Mouse (Mus musculus) Patski (cell line): Measurements from ENCODE around the gene Ccdc73. TPM values are rescaled to one million over a fixed set of nuclear protein-coding genes. Genes with fewer than 3 reads are reported as not detected.
"Not testable (repeated sequence)": the region's sequence is repeated elsewhere in the genome, so short reads cannot be mapped to it uniquely, and the experiment has no call there.

Source experiments
- ATAC-seq: fragments of 100-300 bp; one replicate; pipeline ENCODE4 v1.8.0; 2021
- CTCF ChIA-PET: fragments of 350-600 bp; sonication (Branson Sonifier 250); formaldehyde crosslinking; loops from one replicate; lab custom pipeline; 2022; ENCODE audit warnings: inconsistent platforms; lab: Charles Lee
- POLR2A ChIA-PET: fragments of 350-600 bp; sonication (Branson Sonifier 250); formaldehyde crosslinking; loops from one replicate; lab custom pipeline; 2022; ENCODE audit warnings: antibody characterized with exemption, inconsistent platforms; lab: Charles Lee
- DNase-seq: peaks from one replicate; pipeline ENCODE4 v3.0.0-alpha.2; 2011; ENCODE audit warnings: low read depth, low spot score
- H3K27me3 ChIP-seq: fragments of 371-371 bp; one replicate; pipeline ENCODE4 v1.5.1; 2021
- CTCF ChIP-seq: fragments of 100-300 bp; IDR thresholded peaks from one replicate; pipeline ENCODE4 v1.5.1; 2021
- in situ Hi-C: fragments of 300-500 bp; cut with MboI; formaldehyde crosslinking; loops from 3 replicates; pipeline ENCODE4 v1.11.1; 2018; ENCODE audit warnings: low pct_unique_long_range_greater_than_20kb, mixed read lengths
- polyA plus RNA-seq: library from polyadenylated mRNA; unstranded; gene quantifications from one replicate; pipeline ENCODE4 v1.2.3, GENCODE M21; 2021

The Ccdc73 gene
- polyA plus RNA-seq, 1 experiment from 2014 or later: 4.8 TPM

GRCm38 (mm10) chr2:105023815-105024214 lies 156.2 kb downstream of the Ccdc73 start:
- ATAC-seq (no peak), DNase-seq (no peak)
- in situ Hi-C loops: no loop called here
- ChIA-PET CTCF (interaction anchor here (1.0 to 1.5 kb wide), 2 partner anchors 10 to 17 kb away, joined by 3 to 4 read pairs; no protein-coding TSS in a partner anchor), POLR2A (no interaction called here)
- no peaks in the 10 kb centered on the region for H3K27me3 ChIP-seq
- no peak for TF ChIP-seq CTCF

- CTCF ChIA-PET, in situ Hi-C loops, ATAC-seq, POLR2A ChIA-PET, DNase-seq, H3K27me3 ChIP-seq: not testable (repeated sequence)
Measured at GRCm38 (mm10) chr2:105025610-105026009, 158.0 kb downstream of the Ccdc73 start.

- no peaks in the 10 kb centered on the region for H3K27me3 ChIP-seq
- TF ChIP-seq CTCF: no peak
- ATAC-seq (no peak), DNase-seq (no peak)
- CTCF ChIA-PET: no interaction called here
- in situ Hi-C loops: no loop called here
- POLR2A ChIA-PET: no interaction called here
Measured at GRCm38 (mm10) chr2:105026950-105027695, 159.5 kb downstream of the Ccdc73 start.

- peak; percentile 57 for ATAC-seq
- in situ Hi-C loops: no loop called here
- POLR2A ChIA-PET: no interaction called here
- no peak for DNase-seq
- CTCF ChIA-PET: no interaction called here
- no peak for TF ChIP-seq CTCF
- no peaks in the 10 kb centered on the region for H3K27me3 ChIP-seq
Measured at GRCm38 (mm10) chr2:105028806-105029205, 161.2 kb downstream of the Ccdc73 start.

- no peaks in the 10 kb centered on the region for H3K27me3 ChIP-seq
- in situ Hi-C loops: no loop called here
- TF ChIP-seq CTCF: no peak
- ATAC-seq: no peak
- ChIA-PET POLR2A (no interaction called here), CTCF (interaction anchor here (1.0 kb wide), 1 partner anchor 8 kb away, joined by 3 read pairs; no protein-coding TSS in a partner anchor)
- DNase-seq: no peak
Measured at GRCm38 (mm10) chr2:105030505-105030904, 162.9 kb downstream of the Ccdc73 start.

- no peaks in the 10 kb centered on the region for H3K27me3 ChIP-seq
- no peak for TF ChIP-seq CTCF
- no peak for DNase-seq
- POLR2A ChIA-PET: no interaction called here
- ATAC-seq: no peak
- in situ Hi-C loops: no loop called here
- CTCF ChIA-PET: no interaction called here
Measured at GRCm38 (mm10) chr2:105034084-105034483, 166.5 kb downstream of the Ccdc73 start.

GRCm38 (mm10) chr2:105035985-105036384 lies 168.4 kb downstream of the Ccdc73 start:
- DNase-seq (no peak), ATAC-seq (peak; percentile 35)
- TF ChIP-seq CTCF: no peak
- no peaks in the 10 kb centered on the region for H3K27me3 ChIP-seq
- in situ Hi-C loops: no loop called here
- POLR2A ChIA-PET: no interaction called here
- CTCF ChIA-PET: no interaction called here

- ChIA-PET POLR2A (no interaction called here), CTCF (no interaction called here)
- no peak for DNase-seq
- TF ChIP-seq CTCF: no peak
- in situ Hi-C loops: no loop called here
- H3K27me3 ChIP-seq: no peaks in the 10 kb centered on the region
- ATAC-seq: no peak
Measured at GRCm38 (mm10) chr2:105036401-105037070, 168.9 kb downstream of the Ccdc73 start.

GRCm38 (mm10) chr2:105037956-105038569 lies 170.5 kb downstream of the Ccdc73 start:
- ATAC-seq: no peak
- TF ChIP-seq CTCF: no peak
- ChIA-PET CTCF (interaction anchor here (1.1 to 1.3 kb wide), 3 partner anchors 8 to 353 kb away, joined by 3 read pairs; no protein-coding TSS in a partner anchor), POLR2A (no interaction called here)
- in situ Hi-C loops: no loop called here
- no peaks in the 10 kb centered on the region for H3K27me3 ChIP-seq
- no peak for DNase-seq

- in situ Hi-C loops: no loop called here
- CTCF ChIA-PET: interaction anchor here (1.1 to 1.3 kb wide), 3 partner anchors 9 to 354 kb away, joined by 3 read pairs; no protein-coding TSS in a partner anchor
- no peaks in the 10 kb centered on the region for H3K27me3 ChIP-seq
- no peak for TF ChIP-seq CTCF
- POLR2A ChIA-PET: no interaction called here
- DNase-seq (no peak), ATAC-seq (no peak)
Measured at GRCm38 (mm10) chr2:105038879-105039278, 171.3 kb downstream of the Ccdc73 start.

- no peak for ATAC-seq
- in situ Hi-C loops: no loop called here
- POLR2A ChIA-PET: no interaction called here
Measured at GRCm38 (mm10) chr2:105040859-105041258, 173.3 kb downstream of the Ccdc73 start.

More at GRCm38 (mm10) chr2:105040859-105041258, 173.3 kb downstream of the Ccdc73 start:
- CTCF ChIA-PET: interaction anchor here (1.3 kb wide), 2 partner anchors 17 kb away, joined by 3 read pairs; no protein-coding TSS in a partner anchor
- no peaks in the 10 kb centered on the region for H3K27me3 ChIP-seq
- DNase-seq: no peak
- no peak for TF ChIP-seq CTCF
